Mouse (Mus musculus) splenic B cell, adult 2 months (primary cell): ENCODE results near the gene Olfr148.

Experiments
- DNase-seq: peaks from one replicate; pipeline ENCODE4 v3.0.0-alpha.2; 2011; ENCODE audit warnings: low read depth, low spot score
- H3K27me3 ChIP-seq: 2 replicates; pipeline ENCODE4 v1.6.1; 2012; ENCODE audit warnings: mild to moderate bottlenecking, low read length, moderate library complexity, mixed read lengths; ENCODE audit not compliant: control insufficient read depth, poor library complexity, insufficient read depth, severe bottlenecking
- H3K36me3 ChIP-seq: 2 replicates; pipeline ENCODE4 v1.6.1; 2012; ENCODE audit warnings: mild to moderate bottlenecking, low read length, moderate library complexity, mixed read lengths; ENCODE audit not compliant: control insufficient read depth, poor library complexity, insufficient read depth, severe bottlenecking

The Olfr148 gene

DNA sequence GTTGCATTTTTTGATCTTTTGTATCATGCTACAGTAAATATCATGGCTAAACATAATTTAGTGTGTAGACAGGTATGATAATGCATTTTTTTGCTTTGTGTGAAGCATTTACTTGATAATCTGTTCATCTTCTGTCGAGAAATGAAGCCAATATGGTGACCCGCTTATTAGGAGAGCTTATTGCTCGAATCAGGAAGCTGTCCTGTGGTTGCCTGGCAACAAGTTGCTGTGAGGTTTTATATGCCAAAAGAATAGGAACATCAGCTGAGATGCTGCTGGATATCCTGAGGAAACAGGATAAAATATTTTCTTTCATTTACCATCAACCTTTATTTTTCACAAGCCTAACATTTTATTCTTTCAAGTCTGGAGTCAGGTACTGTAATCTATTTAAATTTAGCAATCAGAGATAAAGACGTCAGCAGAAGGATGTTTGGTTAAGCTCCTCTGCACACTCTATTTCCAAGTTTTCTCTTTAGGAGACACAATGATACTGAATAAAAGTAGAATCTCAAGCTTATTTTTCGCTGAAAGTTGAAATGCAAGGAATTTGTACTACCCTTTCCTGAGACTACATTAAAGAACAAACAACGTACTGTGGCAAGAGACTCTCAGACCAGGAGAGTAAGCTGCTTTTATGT is 44.4 kb downstream of the Olfr148 start:
- no peaks in the 10 kb centered on the region for H3K27me3 ChIP-seq
- H3K36me3 ChIP-seq = no peaks in the 10 kb centered on the region
- DNase-seq = no peak
